Mouse (Mus musculus) hindbrain, embryonic 11.5 days (tissue): ENCODE measurements around the gene Ttc30a2. TPM values are rescaled to one million over a fixed set of nuclear protein-coding genes. Genes with fewer than 3 reads are reported as not detected.
A peak's percentile ranks its signal among the peaks of the same experiment; 100 is the strongest.

Experiments
- ATAC-seq: fragments of 200-750 bp; cut with Nextera tagmentation; 2 replicates; pipeline ENCODE4 v1.8.0; 2017; ENCODE audit warnings: mild to moderate bottlenecking, moderate TSS enrichment, moderate library complexity; ENCODE audit not compliant: low FRiP score
- DNase-seq: peaks from one replicate; pipeline ENCODE4 v3.0.0-alpha.2; 2015; ENCODE audit warnings: low spot score
- H3K27ac ChIP-seq: fragments of 300-500 bp; sonication (generic); 2 replicates; pipeline ENCODE4 v1.5.1; 2014; ENCODE audit warnings: mild to moderate bottlenecking, low read depth, low read length
- H3K27me3 ChIP-seq: fragments of 300-500 bp; sonication (generic); 2 replicates; pipeline ENCODE4 v1.6.1; 2014; ENCODE audit warnings: mild to moderate bottlenecking, low read length, moderate library complexity, mixed read lengths; ENCODE audit not compliant: control insufficient read depth, insufficient read depth
- H3K36me3 ChIP-seq: fragments of 300-500 bp; sonication (generic); 2 replicates; pipeline ENCODE4 v1.6.1; 2014; ENCODE audit warnings: mild to moderate bottlenecking, low read length, moderate library complexity, mixed read lengths; ENCODE audit not compliant: control insufficient read depth, insufficient read depth
- H3K4me1 ChIP-seq: fragments of 300-500 bp; sonication (generic); replicated peaks from 2 replicates; pipeline ENCODE4 v1.6.1; 2014; ENCODE audit warnings: low read length, mixed read lengths; ENCODE audit not compliant: control insufficient read depth, insufficient read depth
- H3K4me2 ChIP-seq: fragments of 300-500 bp; sonication (generic); replicated peaks from 2 replicates; pipeline ENCODE4 v1.6.1; 2014; ENCODE audit warnings: mild to moderate bottlenecking, low read depth, low read length
- H3K4me3 ChIP-seq: fragments of 300-500 bp; sonication (generic); 2 replicates; pipeline ENCODE4 v1.5.1; 2014; ENCODE audit warnings: low read depth, low read length
- H3K9ac ChIP-seq: fragments of 300-500 bp; sonication (generic); 2 replicates; pipeline ENCODE4 v1.6.1; 2014; ENCODE audit warnings: low read depth, low read length
- H3K9me3 ChIP-seq: fragments of 300-500 bp; sonication (generic); 2 replicates; pipeline ENCODE4 v1.6.1; 2016; ENCODE audit warnings: low read length; ENCODE audit not compliant: control insufficient read depth
- WGBS: fragments of 180-500 bp; shearing (Covaris S2); extraction: QIAGEN DNeasy Blood & Tissue Kit; methylation state at CpG from one replicate; pipeline ENCODE4 v1.1.7; 2014; 5-methylcytosine and 5-hydroxymethylcytosine counted together
- polyA plus RNA-seq: library from polyadenylated mRNA; unstranded; fragments of >200 nt; fragmentation: Nextera tagmentation; extraction: Ambion mirVana; gene quantifications from 2 replicates; pipeline ENCODE4 v1.2.1, GENCODE M21; 2014

Ttc30a2 gene
- polyA plus RNA-seq, 1 experiment from 2014 or later, result 1.2 TPM

GRCm38 (mm10) chr2:75998692-75999091 is 20.7 kb upstream of the Ttc30a2 start:
- no peaks in the 10 kb centered on the region; the same call in 1 of the 2 replicates for H3K4me1 ChIP-seq
- no peaks in the 10 kb centered on the region for H3K36me3 ChIP-seq
- DNase-seq, result peak; percentile 41
- no peak overlapping the region for H3K4me3 ChIP-seq
- no peak overlapping the region for H3K9ac ChIP-seq
- H3K9me3 ChIP-seq, result no peaks in the 10 kb centered on the region
- 27% methylated on average over 8 of the region's 8 CpGs for WGBS
- H3K27me3 ChIP-seq, result no peaks in the 10 kb centered on the region
- peak overlapping the region; percentile 56; the same call in 1 of the 2 replicates for H3K27ac ChIP-seq
- no peak overlapping the region for H3K4me2 ChIP-seq
- ATAC-seq, result peak; percentile 36; the same call in 1 of the 2 replicates

GRCm38 (mm10) chr2:75997726-75998125 is 19.8 kb upstream of the Ttc30a2 start:
- ATAC-seq (no peak), DNase-seq (no peak)
- Histone ChIP-seq H3K4me2 (no peak overlapping the region), H3K36me3 (no peaks in the 10 kb centered on the region), H3K27ac (no peak overlapping the region; the same call in 1 of the 2 replicates), H3K9me3 (no peaks in the 10 kb centered on the region), H3K9ac (no peak overlapping the region), H3K4me1 (no peaks in the 10 kb centered on the region; the same call in 1 of the 2 replicates), H3K4me3 (no peak overlapping the region), H3K27me3 (no peaks in the 10 kb centered on the region)
- 26% methylated on average over 12 of the region's 12 CpGs for WGBS

- Histone ChIP-seq H3K4me1 (peaks cover 4% of the 10 kb centered on the region; the same call in 1 of the 2 replicates), H3K27me3 (no peaks in the 10 kb centered on the region), H3K9me3 (no peaks in the 10 kb centered on the region), H3K4me3 (no peak overlapping the region), H3K4me2 (no peak overlapping the region), H3K9ac (no peak overlapping the region), H3K36me3 (no peaks in the 10 kb centered on the region), H3K27ac (no peak overlapping the region)
- DNase-seq (no peak), ATAC-seq (no peak)
- WGBS, result 96% methylated on average over 11 of the region's 11 CpGs
Observed at GRCm38 (mm10) chr2:75994841-75995240, 16.9 kb upstream of the Ttc30a2 start.

- H3K36me3 ChIP-seq, result no peaks in the 10 kb centered on the region
- no peak for DNase-seq
- H3K9me3 ChIP-seq, result no peaks in the 10 kb centered on the region
- H3K27ac ChIP-seq, result 0 out of 2 replicates have a peak overlapping the region, but pooled peaks have one; percentile 6
- H3K9ac ChIP-seq, result no peak overlapping the region
- peaks cover 6% of the 10 kb centered on the region; the same call in 1 of the 2 replicates for H3K4me1 ChIP-seq
- 40% methylated on average over 6 of the region's 6 CpGs for WGBS
- no peaks in the 10 kb centered on the region for H3K27me3 ChIP-seq
- no peak overlapping the region for H3K4me2 ChIP-seq
- no peak for ATAC-seq
- H3K4me3 ChIP-seq, result no peak overlapping the region
Observed at GRCm38 (mm10) chr2:75991581-75992205, 13.7 kb upstream of the Ttc30a2 start.

- H3K27ac ChIP-seq, result 0 out of 2 replicates have a peak overlapping the region, but pooled peaks have one; percentile 6
Observed at GRCm38 (mm10) chr2:75990885-75991539, 13.0 kb upstream of the Ttc30a2 start.

GRCm38 (mm10) chr2:75989694-75990093 is 11.7 kb upstream of the Ttc30a2 start:
- Histone ChIP-seq H3K4me1 (peaks cover 8% of the 10 kb centered on the region; the same call in 1 of the 2 replicates), H3K27ac (peak overlapping the region; percentile 66; the same call in 1 of the 2 replicates), H3K9me3 (no peaks in the 10 kb centered on the region), H3K4me2 (no peak overlapping the region), H3K4me3 (no peak overlapping the region), H3K27me3 (no peaks in the 10 kb centered on the region), H3K9ac (no peak overlapping the region), H3K36me3 (no peaks in the 10 kb centered on the region)
- ATAC-seq, result no peak
- DNase-seq, result no peak
- 64% methylated on average over 4 of the region's 4 CpGs for WGBS

More at GRCm38 (mm10) chr2:75990885-75991539, 13.0 kb upstream of the Ttc30a2 start:
- WGBS, result 44% methylated on average over 13 of the region's 13 CpGs
- H3K36me3 ChIP-seq, result no peaks in the 10 kb centered on the region
- H3K9ac ChIP-seq, result no peak overlapping the region
- no peak overlapping the region for H3K4me2 ChIP-seq
- DNase-seq (peak; percentile 79), ATAC-seq (peak; percentile 53)
- no peak overlapping the region for H3K4me3 ChIP-seq
- peaks cover 6% of the 10 kb centered on the region; the same call in 1 of the 2 replicates for H3K4me1 ChIP-seq
- no peaks in the 10 kb centered on the region for H3K9me3 ChIP-seq
- H3K27me3 ChIP-seq, result no peaks in the 10 kb centered on the region

GRCm38 (mm10) chr2:75988779-75989363 is 10.9 kb upstream of the Ttc30a2 start:
- Histone ChIP-seq H3K27me3 (no peaks in the 10 kb centered on the region), H3K4me2 (no peak overlapping the region), H3K4me3 (no peak overlapping the region), H3K36me3 (no peaks in the 10 kb centered on the region), H3K9ac (peak overlapping the region; percentile 42; the same call in 1 of the 2 replicates), H3K4me1 (peaks cover 8% of the 10 kb centered on the region; the same call in 1 of the 2 replicates), H3K27ac (peak overlapping the region; percentile 66), H3K9me3 (no peaks in the 10 kb centered on the region)
- ATAC-seq, result 0 out of 2 replicates have a peak, but pooled peaks have one; percentile 28
- whole genome bisulfite sequencing, result 33% methylated on average over 7 of the region's 7 CpGs
- no peak for DNase-seq

GRCm38 (mm10) chr2:75988378-75988777 is 10.4 kb upstream of the Ttc30a2 start:
- no peak for DNase-seq
- Histone ChIP-seq H3K4me3 (no peak overlapping the region), H3K36me3 (no peaks in the 10 kb centered on the region), H3K4me1 (peaks cover 8% of the 10 kb centered on the region; the same call in 1 of the 2 replicates), H3K4me2 (no peak overlapping the region), H3K9me3 (no peaks in the 10 kb centered on the region), H3K27ac (peak overlapping the region; percentile 66), H3K27me3 (no peaks in the 10 kb centered on the region), H3K9ac (0 out of 2 replicates have a peak overlapping the region, but pooled peaks have one; percentile 42)
- peak; percentile 28 for ATAC-seq
- 49% methylated on average over 4 of the region's 4 CpGs for WGBS
